Mouse (Mus musculus): ENCODE data around the gene Ano4.

- no peak for TF ChIP-seq CTCF (IDR thresholded peaks at IDR 0.05; ENCODE audit: control insufficient read depth, insufficient read depth, insufficient read length)
- TF ChIP-seq MYOG (IDR thresholded peaks at IDR 0.05; ENCODE audit: control insufficient read depth, extremely low read depth, insufficient read length), result no peak
- TF ChIP-seq MAX (IDR thresholded peaks at IDR 0.05), result no peak
These were observed 15.7 kb downstream of the Ano4 start for GRCm38 (mm10) chr10:89328876-89329275.
